Mouse (Mus musculus): Measurements from ENCODE around the gene Akap12. TPM values are rescaled to one million over a fixed set of nuclear protein-coding genes. Genes with fewer than 3 reads are reported as not detected.
A peak's percentile ranks its signal among the peaks of the same experiment; 100 is the strongest.

The Akap12 gene
- total and polyA plus RNA-seq, 3 experiments, result 1.9 to 21.8 (median 17.1) TPM

DNA sequence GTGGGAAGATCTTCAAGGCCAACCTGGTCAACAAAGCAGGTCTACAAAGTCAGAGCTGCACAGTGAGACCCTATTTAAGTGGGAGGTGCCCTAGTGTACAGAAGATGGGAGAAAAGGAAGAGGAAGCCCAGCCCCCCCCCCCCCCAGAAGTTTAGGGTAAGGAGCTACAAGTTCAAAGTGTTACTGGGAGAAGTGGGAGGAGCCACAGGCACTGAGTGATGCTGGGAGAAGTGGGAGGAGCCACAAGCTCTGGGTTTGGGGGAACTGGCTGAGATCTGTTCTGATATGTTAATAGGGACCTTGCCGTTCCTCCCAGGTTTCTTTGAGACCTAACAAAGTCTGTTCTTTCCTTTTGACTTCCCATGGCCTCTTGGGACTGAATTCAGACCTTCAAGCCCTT is 18.6 kb downstream of the Akap12 start:
- DNase-seq, result no peak

DNA sequence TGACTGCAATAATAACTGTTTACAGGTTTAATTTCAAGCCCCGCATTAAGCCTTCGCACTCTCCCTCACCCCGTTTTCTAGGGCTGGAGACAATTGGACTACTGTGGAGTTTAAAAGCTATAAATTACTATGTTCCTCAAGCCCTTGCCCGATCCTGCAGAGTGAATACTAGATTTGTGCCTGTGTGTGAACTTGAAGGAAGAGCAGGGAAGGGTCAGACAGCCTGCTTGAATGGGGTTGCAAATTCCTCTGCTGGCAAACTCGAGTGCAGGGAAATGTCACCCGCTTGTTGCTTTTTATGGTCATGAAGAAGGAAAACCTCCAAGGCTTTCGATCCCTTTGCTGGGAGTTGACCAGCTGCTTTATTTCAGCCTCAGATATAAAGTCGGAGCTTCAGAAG is 19.6 kb downstream of the Akap12 start:
- no peak for DNase-seq

DNA sequence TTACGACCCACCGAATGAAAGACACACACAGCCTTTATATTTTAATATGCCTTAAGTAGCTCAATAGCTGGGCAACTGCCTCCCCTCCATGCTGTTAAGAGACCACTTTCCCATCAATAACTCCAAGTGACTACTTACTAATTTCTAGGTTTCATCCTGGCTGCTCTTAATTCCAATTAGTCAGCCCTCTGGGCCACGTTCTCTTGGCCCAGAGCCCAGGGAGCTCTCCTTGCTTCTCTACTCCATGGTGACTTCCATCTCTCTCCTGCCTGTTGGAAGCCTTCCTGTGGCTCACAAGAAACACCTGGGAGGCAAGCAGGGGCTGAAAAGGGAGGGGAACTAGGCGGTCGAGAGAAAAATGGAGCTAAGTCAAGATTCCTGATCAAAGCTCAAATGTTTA is 23.0 kb downstream of the Akap12 start:
- DNase-seq, result no peak

DNA sequence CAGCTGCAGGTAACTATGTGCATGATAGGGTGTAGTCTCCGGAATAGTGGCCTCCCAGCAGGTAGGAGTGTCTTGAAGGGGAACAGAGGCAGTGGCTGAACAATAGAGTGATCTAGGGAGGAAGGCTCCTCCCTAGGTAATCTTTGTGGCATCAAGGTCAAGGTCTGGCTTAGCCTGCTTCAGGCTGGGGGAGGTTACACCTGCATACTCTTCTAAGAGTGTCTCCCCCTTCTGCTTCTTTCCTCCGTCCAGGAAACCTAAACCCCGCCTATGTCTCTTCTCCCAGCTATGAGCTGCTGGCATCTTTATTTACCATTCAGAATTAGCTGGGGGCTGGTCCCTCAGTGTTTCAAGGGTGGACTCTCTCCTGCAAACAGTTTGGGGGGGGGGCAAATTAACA is 23.5 kb downstream of the Akap12 start:
- DNase-seq, result no peak

DNA sequence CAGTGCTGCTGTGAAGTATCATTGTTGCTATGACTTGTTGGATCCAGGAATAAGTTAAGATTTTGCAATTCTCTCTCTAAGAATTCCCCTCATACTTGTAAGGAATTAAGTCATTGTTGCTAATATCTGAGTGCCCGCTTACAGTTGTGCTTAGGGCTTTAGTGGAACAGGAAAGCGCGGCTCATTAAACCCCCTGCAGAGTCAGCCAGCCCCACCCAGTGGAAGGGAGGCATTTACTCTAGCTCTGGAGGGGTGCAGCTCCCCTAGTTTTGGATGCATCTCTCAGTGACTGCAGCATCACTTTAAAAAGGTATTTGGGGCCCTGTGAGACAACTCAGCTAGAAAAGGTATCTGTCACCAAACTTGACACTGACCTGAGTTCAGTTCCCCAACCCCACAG is 24.0 kb downstream of the Akap12 start:
- DNase-seq, result no peak

DNA sequence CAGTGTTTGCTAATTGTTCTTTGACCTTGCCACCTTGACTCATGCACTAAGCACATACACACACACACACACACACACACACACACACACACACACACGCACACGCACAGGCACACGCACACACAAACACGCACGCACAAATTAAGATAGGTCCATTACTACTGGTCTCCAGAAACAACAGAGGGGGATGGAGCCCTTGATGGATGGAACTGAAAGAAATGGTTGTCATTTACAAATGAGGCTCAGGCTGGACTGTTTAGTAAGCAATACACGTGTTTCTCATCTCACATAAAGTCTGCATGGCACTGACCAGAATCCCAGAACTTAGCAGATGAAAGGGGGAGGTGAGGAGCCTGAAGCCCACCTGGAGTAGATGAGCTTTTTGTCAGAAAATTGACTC is 24.4 kb downstream of the Akap12 start:
- DNase-seq, result no peak

DNA sequence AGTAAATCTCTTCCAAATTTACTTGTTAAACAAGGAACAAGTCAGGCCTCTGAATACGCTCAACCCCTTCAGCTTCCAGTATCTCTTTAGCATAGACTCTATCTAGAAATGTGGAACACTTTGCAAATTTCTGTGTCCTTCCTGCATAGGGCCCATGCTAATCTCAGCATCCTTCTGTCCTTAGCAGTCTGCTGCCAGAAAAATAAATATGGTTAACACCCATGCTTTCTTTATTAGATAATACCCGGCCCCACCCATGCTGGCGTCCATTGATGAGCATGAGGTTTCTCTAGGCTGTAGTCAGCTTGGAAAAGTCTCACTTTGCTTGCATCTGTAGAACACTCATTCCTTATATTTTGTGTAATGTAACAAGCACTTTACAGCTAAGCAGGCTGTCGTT is 27.2 kb downstream of the Akap12 start:
- DNase-seq, result no peak

DNA sequence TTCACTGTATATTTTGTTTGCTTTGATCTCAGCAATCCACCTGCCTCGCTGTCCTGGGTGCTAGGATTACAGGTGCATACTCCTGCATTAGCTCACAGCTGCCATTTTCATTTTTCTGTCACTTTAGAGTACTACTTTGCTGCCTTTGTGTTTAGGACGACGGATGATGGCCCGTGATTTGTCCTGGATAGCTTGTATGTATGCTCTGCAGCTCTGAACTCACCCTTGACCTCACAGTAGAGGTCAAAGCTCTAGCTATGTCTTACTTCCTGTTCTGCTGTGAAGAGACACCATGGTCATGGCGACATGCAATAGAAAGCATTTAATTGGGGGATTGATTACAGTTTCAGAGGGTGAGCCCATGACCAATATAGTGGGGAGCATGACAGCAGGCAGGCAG is 37.4 kb downstream of the Akap12 start:
- no peak for DNase-seq

DNA sequence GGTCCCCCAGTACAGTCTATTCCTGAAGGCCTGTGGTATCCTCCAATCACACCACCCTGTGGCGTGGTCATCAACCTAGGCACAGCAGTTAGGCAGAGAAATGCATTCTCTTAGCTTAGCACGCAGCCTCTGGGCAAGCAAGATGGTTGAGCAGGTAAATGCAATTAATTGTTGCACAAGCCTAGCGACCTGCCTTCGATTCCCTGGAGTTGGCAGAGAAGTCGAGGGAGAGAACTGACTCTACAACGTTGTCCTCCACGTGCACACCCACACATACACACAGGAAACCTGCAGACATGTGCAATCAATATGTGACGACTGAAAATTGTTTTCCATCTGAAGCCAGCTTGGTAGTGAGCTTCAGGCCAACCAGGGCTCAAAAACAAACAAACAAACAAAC is 57.7 kb downstream of the Akap12 start:
- no peak for DNase-seq

DNA sequence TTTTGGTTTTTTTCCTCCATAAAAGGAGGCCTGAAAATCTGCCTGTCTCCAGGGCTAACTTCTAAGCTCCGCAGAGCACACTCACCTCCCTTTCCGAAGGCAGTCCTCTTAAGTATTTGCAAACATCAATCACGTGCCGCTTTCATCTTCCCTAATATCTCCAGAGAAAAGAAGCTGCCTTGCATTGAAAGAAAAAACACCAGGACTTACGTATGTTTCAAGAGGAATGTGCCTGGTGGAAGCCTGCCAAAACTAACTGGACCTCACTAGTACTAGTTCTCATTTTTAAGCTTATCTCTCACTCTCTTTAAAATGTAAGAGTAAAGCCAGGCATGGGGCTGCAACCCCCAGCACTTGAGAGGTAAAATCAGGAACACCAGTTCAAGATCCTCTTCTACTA is 59.4 kb downstream of the Akap12 start:
- peak; percentile 27 for DNase-seq

DNA sequence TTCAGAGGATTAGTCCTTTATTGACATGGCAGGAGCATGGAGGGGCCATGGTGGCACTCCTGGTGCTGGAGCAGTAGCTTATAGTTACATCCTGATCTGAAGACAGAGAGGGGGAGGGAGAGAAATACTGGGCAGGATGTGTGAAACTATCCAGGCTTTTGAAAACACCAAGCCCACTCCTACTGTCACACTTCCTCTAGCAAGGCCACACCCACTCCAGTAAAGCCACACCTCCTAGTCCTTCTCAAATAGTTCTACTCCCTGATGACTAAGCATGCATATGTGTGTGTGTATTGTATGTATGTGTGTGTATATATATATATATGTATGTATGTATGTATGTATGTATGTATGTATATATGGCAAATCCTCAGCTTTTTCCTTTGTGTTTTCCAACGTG is 61.5 kb downstream of the Akap12 start:
- DNase-seq, result no peak

DNA sequence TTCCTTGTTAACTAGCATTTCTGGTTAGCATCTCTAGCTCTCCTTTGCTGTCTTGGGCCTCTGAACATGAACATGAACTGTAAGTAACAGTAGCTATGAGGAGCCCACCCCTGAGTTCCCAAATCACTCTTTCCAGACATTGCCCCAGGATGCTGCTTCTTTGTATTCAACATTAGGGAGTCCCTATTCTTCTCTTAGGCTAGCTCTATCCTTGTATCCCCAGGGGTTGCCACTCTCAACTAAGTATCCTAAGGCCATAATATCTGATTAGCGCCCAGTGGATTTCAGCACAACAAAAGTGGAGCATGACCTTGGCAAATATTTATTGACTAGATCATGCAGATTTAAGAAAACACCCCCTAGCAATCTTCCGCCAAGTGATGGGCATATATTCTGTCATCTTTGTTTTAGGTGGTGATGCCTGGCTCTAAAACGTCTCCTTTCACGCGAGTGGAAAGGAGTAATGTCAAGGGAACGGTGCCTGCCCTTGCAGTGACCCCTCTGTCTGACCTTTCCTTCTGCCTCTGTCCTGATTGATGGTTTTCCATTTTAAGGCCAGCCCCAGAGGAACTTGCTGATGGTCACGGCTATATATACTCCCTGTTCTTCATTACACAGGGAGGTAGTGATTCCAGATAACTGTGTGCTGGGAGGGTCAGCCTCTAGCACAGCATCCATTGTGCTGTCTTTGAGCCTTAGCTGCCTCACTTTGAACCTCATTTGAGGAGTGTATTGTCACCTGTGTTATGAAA is 66.2 kb downstream of the Akap12 start:
- no peak for DNase-seq

DNA sequence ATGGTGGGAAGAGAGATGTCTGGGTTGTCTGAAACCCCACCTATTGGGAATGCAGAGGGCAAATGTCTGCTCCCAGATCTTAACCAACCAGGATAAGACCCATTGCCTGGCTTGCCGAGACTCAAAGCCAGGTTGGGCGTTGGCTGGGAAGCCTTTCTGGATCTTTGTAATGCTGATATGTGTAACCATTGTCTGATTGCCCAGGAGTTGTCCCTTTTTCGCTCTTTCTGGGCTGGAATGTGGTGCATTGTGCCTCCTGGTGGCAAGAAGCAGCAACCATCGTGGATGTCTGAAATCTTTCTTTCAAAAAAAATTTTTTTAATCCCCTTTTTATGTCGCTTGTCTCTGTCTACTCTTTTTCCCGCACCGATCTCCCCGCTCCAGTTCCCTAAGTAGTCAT is 67.1 kb downstream of the Akap12 start:
- peak; percentile 62 for DNase-seq

DNA sequence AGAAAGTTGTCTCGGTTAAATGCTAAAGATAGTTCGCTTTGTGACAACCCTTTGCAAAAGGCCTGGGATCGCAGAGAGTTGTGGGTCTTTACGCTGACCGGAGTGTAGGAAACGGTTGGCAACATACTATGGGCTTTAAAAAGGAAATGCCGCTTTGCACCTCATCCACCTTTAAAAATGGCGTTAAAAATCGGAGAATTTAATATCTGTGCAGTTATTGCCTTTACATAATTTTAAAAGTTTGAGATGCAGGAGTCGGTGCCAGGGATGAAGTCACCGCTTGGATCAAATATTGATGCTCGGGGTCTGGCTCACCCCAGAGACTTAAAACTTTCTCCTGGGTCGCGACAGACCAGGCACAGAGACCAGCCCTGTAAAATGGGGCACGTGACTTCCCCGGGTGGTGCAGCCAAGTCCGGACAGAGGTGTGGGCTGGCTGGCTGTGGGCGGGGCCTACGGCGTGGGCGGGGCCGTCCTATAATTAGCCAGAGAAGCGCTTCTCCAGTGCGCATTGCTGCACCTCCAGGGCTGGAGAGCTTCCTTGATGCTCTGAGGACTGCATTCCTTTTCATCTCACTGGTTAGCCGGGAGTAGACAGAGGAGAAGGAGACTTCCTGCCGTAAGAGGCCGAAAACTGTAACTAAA is 68.0 kb downstream of the Akap12 start:
- peak; percentile 93 for DNase-seq

DNA sequence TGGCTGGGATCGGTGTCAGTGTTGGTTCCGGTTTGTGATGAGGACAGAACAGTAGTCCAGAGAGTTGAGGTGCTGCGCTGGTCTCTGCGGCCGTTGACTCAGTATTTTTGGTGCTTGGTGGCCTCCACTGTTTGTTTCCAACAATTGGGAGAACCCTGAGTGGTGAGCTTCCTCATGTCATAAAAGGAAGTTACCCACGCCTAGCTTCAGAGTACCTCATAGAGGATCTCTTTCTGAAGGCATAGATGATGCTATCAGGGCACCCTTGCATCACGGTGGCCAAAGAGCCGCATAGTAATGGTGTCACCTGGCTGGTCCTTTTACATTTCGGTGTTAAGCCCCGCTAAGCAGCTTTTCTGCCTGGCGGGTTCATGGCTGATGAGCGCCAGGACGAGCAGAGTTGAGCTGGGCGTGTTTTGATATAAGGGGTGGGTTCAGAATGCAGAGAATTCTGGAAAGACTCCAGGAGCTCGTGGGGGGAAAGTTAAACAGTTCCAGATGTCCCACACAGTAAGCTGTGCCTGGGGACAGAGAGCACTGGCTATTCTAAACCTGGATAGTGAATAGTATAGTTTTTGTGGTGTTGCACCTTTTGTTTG is 72.8 kb downstream of the Akap12 start:
- no peak for DNase-seq

DNA sequence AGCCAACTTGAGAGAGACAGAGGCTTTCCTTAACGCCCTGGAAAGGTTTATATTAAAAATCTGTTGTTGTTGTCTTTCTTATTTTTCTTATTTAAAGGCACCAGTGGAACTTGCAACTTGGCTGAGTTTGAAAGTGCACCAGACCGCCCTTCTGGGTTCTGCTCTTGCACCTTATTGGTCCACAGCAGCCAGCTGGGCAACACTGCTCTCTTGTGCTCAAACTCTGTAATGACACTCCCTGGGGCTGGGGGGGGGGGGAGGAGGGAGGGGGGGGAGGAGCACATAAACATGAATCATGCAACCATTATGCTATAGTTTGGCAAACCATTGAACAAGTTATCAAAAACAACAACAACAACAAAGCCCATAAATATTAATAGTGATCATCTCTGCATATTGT is 75.2 kb downstream of the Akap12 start:
- peak; percentile 64 for DNase-seq

DNA sequence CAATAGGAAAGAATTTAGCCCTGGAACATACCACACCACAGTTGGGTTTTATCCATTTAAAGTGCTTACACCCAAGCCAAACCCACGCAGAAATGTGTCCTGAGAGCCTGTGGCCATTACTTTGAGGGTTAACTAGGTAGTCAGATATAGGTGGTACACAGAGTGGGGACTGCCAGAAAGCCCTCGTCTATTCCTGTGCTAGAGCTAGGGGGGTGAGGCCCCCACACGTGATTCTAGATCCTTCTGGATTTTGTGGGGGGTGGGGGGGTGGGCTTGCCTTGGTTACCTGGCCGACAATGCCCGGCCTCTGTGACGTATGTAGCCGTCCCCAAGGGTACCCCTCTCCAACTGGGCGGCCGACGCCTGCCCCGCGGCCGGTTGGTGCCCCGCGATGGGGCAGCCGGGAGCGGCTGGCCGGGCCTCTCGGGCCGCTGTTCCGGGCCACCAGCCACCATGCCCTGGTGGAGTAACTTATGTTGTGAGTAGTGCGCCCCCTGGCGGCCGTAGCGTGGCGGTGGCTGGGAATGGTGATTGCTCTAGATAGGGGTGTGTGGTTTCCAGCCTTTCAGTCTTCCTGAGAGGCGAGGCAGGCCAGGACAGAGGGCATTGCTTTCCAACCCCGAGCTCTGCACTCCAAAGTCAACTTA is 80.4 kb downstream of the Akap12 start:
- DNase-seq, result peak; percentile 94

DNA sequence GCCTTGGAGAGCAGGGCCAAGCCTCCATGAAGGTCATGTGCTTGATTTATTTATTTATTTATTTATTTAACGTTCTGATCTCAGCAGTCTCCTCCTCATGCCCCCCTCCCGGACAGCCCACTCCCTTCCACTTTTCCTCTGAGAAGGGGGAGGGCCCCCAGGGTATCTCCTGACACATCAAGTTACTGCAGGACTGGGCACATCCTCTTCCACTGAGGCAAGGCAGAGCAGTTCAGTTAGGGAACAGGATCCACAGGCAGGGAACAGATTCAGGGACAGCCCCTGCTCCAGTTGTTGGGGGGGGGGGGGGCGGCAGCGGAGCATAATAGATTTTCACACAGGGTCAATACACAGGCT is 80.9 kb downstream of the Akap12 start:
- no peak for DNase-seq

DNA sequence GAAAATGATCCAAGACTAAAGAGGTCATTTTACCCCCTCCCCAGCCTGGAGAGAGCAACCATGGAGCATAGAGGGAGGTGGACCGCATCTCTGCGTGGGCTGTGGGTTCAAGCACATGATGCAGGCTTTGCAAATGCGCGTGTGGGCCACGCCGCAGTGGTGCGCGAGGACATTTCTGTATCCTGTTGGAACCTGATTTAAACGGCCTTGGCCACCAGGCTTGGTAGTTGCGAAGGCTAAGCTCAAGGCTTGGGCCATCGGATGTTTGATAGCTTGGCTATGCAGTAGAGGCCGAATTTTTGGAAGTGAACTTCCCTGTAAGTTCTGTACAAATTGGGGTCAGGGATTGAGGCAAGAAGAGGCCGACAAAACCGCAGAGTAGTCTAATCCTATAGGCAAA is 81.4 kb downstream of the Akap12 start:
- peak; percentile 84 for DNase-seq

DNA sequence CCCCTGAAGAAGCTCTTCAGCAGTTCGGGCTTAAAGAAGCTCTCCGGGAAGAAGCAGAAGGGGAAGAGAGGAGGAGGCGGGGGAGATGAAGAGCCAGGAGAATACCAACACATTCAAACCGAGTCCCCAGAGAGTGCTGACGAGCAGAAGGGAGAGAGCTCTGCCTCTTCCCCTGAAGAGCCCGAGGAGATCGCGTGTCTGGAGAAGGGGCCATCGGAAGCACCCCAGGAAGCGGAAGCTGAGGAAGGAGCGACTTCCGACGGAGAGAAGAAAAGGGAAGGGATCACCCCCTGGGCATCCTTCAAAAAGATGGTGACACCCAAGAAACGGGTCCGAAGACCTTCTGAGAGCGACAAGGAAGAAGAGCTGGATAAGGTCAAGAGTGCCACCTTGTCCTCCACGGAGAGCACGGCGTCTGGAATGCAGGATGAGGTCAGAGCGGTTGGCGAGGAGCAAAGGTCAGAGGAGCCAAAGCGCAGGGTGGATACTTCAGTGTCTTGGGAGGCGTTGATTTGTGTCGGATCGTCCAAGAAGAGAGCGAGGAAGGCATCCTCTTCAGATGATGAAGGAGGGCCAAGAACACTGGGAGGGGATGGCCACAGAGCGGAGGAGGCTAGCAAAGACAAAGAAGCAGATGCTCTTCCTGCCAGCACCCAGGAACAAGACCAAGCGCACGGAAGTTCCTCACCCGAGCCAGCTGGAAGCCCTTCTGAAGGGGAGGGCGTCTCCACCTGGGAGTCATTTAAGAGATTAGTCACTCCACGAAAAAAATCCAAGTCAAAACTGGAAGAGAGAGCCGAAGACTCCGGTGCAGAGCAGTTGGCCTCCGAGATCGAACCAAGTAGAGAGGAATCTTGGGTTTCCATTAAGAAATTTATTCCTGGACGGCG is 88.4 kb downstream of the Akap12 start:
- no peak for DNase-seq

DNA sequence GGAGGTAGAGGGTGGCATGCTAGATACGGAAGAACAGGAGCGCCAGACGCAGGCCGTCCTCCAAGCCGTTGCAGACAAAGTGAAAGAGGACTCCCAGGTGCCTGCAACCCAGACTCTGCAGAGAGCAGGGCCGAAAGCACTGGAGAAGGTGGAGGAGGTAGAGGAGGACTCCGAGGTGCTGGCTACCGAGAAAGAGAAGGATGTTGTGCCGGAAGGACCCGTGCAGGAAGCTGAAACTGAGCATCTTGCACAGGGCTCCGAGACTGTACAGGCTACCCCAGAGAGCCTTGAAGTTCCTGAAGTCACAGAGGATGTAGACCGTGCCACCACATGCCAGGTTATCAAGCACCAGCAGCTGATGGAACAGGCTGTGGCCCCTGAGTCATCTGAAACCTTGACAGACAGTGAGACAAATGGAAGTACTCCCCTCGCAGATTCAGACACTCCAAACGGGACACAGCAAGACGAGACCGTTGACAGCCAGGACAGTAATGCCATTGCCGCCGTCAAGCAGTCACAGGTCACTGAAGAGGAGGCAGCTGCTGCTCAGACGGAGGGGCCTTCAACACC is 89.8 kb downstream of the Akap12 start:
- DNase-seq, result peak; percentile 55

DNA sequence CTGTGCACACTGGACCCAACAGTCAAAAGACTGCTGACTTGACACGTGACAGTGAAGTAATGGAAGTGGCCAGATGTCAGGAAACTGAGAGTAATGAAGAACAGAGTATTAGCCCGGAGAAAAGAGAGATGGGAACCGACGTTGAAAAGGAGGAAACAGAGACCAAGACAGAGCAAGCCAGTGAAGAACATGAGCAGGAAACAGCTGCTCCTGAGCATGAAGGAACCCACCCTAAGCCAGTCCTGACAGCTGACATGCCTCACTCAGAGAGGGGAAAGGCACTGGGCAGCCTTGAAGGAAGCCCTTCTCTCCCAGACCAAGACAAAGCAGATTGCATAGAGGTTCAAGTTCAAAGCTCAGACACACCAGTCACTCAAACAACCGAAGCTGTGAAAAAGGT is 90.5 kb downstream of the Akap12 start:
- DNase-seq, result no peak
